Mouse (Mus musculus) liver, embryonic 14.5 days (tissue): ENCODE data around the gene Ccpg1os. TPM values are rescaled to one million over a fixed set of nuclear protein-coding genes. Genes with fewer than 3 reads are reported as not detected.

Source experiments
- ATAC-seq: fragments of 200-750 bp; cut with Nextera tagmentation; 2 replicates; pipeline ENCODE4 v1.8.0; 2017; ENCODE audit warnings: moderate number of reproducible peaks, mild to moderate bottlenecking, moderate library complexity; ENCODE audit not compliant: insufficient read depth
- DNase-seq, 3 experiments: peaks; one replicate each; pipeline ENCODE4 v3.0.0-alpha.2; 2012 to 2013; ENCODE audit warnings: low read depth in 3 of 3, low spot score in 3 of 3
- H3K27ac ChIP-seq: fragments of 300-500 bp; sonication (generic); 2 replicates; pipeline ENCODE4 v1.5.1; 2014; ENCODE audit warnings: moderate library complexity, mild to moderate bottlenecking, control low read depth, inconsistent platforms
- H3K27me3 ChIP-seq: fragments of 300-500 bp; sonication (generic); 2 replicates; pipeline ENCODE4 v1.6.1; 2014; ENCODE audit warnings: mild to moderate bottlenecking, low read length, moderate library complexity; ENCODE audit not compliant: control insufficient read depth, insufficient read depth
- H3K36me3 ChIP-seq: fragments of 300-500 bp; sonication (generic); replicated peaks from 2 replicates; pipeline ENCODE4 v1.6.1; 2014; ENCODE audit warnings: low read depth; ENCODE audit not compliant: control insufficient read depth, insufficient read depth
- H3K4me1 ChIP-seq, 2 experiments: fragments of 200-500 bp in 1 of 2; fragments of 300-500 bp in 1 of 2; sonication (generic) in 1 of 2; replicated peaks; 2 replicates each; pipeline ENCODE4 v1.6.1; 2012 to 2014; ENCODE audit warnings: antibody characterized with exemption in 1 of 2, inconsistent platforms in 1 of 2, low read length in 1 of 2; ENCODE audit not compliant: control insufficient read depth in 2 of 2, insufficient read depth in 2 of 2
- H3K4me2 ChIP-seq: fragments of 300-500 bp; sonication (generic); 2 replicates; pipeline ENCODE4 v1.6.1; 2014; ENCODE audit warnings: low read depth, mild to moderate bottlenecking, control low read depth, moderate library complexity
- H3K4me3 ChIP-seq, 2 experiments: fragments of 200-500 bp in 1 of 2; fragments of 300-500 bp in 1 of 2; sonication (generic) in 1 of 2; 2 replicates each; pipeline ENCODE4 v1.5.1; 2012 to 2014; ENCODE audit warnings: low read depth in 2 of 2, low read length in 2 of 2, mild to moderate bottlenecking in 2 of 2, control low read depth in 1 of 2, inconsistent platforms in 1 of 2, moderate library complexity in 1 of 2; ENCODE audit not compliant: insufficient read depth in 1 of 2
- H3K9ac ChIP-seq: fragments of 300-500 bp; sonication (generic); replicated peaks from 2 replicates; pipeline ENCODE4 v1.6.1; 2014; ENCODE audit warnings: mild to moderate bottlenecking, control low read depth, moderate library complexity
- H3K9me3 ChIP-seq: fragments of 300-500 bp; sonication (generic); 2 replicates; pipeline ENCODE4 v1.6.1; 2016; ENCODE audit warnings: low read length, mixed read lengths; ENCODE audit not compliant: control insufficient read depth
- CTCF ChIP-seq: IDR thresholded peaks from 2 replicates; pipeline ENCODE4 v1.5.1; 2016; ENCODE audit warnings: antibody characterized with exemption, low read depth, control low read depth
- EP300 ChIP-seq: IDR thresholded peaks from 2 replicates; pipeline ENCODE4 v1.6.1; 2016; ENCODE audit warnings: antibody characterized with exemption, low read depth
- WGBS: fragments of 180-500 bp; shearing (Covaris S2); extraction: QIAGEN DNeasy Blood & Tissue Kit; methylation state at CpG from one replicate; pipeline ENCODE4 v1.1.7; 2014; ENCODE audit not compliant: insufficient replicate concordance; 5-methylcytosine and 5-hydroxymethylcytosine counted together
- polyA plus RNA-seq, 2 experiments: library from polyadenylated mRNA; depleted of rRNA in 1 of 2; stranded (reverse) in 1 of 2; unstranded in 1 of 2; fragments of >200 nt; fragmentation: Nextera tagmentation in 1 of 2; extraction: Ambion mirVana in 1 of 2; gene quantifications; 2 replicates each; pipeline versions ENCODE4 v1.2.1 to v1.2.3; 2012 to 2014

Gene Ccpg1os
- polyA plus RNA-seq, 2 experiments: 2.0 to 3.0 TPM

DNA sequence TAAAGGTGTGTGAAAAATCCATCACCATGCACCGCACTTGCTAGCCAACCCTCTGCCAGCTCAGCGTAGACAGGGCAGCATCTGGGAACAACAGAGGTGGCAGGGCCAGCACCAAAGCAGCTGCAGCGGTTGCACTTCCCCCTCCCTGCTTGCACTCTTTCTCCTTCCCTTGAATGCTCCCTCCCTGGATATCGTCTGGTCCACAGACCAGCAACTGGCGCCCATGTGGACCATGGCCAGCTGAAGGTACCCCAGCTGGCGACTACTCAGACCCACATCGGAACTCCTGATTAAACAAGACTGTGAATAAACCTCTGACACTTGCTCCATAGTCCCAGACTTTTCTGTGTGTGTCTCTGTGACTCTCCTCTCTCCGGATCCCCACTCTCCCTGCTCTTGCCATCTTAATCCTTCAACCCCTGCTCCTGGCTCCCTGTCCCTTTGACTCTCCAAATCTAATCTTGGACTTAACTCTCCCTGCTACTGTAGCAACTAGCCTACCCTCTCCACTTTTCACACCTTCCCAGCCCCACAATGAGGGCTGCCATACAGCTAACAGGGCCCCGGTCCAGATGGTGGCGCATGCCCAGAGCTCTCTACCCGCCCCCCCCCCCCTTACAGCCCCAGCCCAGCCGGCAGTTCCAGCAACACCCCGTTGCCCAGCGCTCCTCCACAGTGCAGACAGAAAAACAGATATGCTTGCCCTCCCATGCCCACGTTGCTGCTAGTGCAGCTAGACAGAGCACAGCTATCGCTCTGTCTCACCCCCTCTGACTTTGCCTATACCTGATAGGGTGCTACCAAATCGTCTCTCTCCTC is 40.8 kb upstream of the Ccpg1os start:
- ATAC-seq (no peak), DNase-seq (no peak)
- H3K4me2 ChIP-seq: no peak overlapping the region
- 55% methylated on average over 16 of the region's 17 CpGs for WGBS
- H3K9me3 ChIP-seq: no peaks in the 10 kb centered on the region
- TF ChIP-seq CTCF (no peak), EP300 (no peak)
- no peaks in the 10 kb centered on the region for H3K4me1 ChIP-seq
- no peak overlapping the region for H3K9ac ChIP-seq
- H3K27me3 ChIP-seq: no peaks in the 10 kb centered on the region
- H3K27ac ChIP-seq: no peak overlapping the region
- H3K4me3 ChIP-seq: no peak overlapping the region
- H3K36me3 ChIP-seq: no peaks in the 10 kb centered on the region

DNA sequence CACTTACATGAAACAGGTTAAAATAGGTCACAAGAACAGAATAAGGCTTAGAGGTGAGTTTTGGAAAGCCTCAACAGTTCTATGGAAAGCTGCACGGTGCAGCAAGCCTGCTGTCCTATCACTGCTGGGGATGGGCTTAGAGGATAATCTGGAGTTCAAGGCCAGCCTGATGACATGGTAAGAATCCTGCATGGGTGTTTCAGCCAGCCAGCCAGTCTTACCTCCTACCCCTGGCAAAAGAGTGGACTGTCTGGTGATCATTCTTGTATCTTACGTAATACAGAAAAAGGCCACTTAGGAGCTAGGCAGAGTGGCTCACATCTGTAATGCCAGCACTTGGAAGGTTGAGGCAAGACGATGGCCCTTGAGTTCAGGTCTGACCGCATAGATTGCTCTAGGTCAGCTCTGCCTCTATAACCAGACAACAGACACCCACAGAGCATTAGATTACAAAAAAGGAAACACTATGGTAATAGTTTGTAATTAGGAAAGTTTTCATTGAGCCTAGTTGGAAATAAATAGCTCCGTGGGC is 35.5 kb upstream of the Ccpg1os start:
- no peak overlapping the region for H3K4me3 ChIP-seq
- TF ChIP-seq EP300: no peak
- no peak overlapping the region for H3K9ac ChIP-seq
- 85% methylated on average over 5 of the region's 5 CpGs for WGBS
- no peak overlapping the region for H3K4me2 ChIP-seq
- no peak for ATAC-seq
- no peak overlapping the region for H3K27ac ChIP-seq
- DNase-seq: no peak
- H3K36me3 ChIP-seq: no peaks in the 10 kb centered on the region; the same call in 1 of the 2 replicates
- H3K27me3 ChIP-seq: no peaks in the 10 kb centered on the region
- no peaks in the 10 kb centered on the region for H3K9me3 ChIP-seq
- H3K4me1 ChIP-seq: no peaks in the 10 kb centered on the region

DNA sequence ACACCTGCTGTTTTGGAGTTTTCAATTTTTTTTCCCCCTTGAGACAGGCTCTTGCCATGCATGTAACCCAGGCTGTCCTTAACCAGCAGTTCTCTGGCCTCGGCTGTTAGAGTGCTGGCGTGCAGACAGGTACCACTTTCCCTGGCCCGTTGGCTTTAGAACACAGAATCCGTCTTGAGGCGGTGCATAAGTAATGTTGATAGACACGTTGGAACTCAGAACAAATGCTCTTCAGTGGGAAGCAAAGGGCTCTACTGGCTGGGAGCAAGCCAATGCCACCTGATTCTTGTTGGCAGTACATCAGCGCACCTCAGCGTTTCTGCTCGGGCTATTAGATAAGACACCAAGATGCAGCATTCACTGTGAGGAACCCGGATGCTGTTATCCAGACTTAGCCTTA is 34.7 kb upstream of the Ccpg1os start:
- Histone ChIP-seq H3K27me3 (no peaks in the 10 kb centered on the region), H3K36me3 (no peaks in the 10 kb centered on the region; the same call in 1 of the 2 replicates), H3K27ac (no peak overlapping the region), H3K9me3 (no peaks in the 10 kb centered on the region), H3K4me3 (no peak overlapping the region), H3K4me1 (no peaks in the 10 kb centered on the region), H3K9ac (no peak overlapping the region), H3K4me2 (no peak overlapping the region)
- DNase-seq (no peak), ATAC-seq (no peak)
- TF ChIP-seq EP300 (no peak), CTCF (no peak)
- 81% methylated on average over 10 of the region's 10 CpGs for WGBS

DNA sequence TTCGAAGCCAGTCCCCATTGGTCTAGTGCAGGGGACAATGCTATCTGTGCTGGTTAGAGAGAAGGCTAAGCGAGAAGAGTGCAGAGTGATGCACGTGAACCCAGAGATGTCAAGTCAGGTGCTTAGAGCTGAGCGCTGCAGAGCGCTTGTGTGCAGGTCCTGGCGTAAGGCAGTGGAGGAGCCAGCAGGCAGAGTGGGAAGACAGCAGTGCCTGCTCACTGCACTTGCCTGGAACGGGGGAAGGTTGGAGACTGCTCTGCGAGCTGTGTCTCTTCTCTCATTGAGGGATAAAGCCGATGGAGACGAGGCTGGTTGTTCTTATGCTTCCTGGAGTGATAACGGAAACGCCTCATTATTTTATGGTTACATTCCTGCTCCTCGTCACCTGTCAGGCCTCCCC is 29.5 kb upstream of the Ccpg1os start:
- Histone ChIP-seq H3K27ac (no peak overlapping the region), H3K9me3 (no peaks in the 10 kb centered on the region), H3K4me1 (no peaks in the 10 kb centered on the region), H3K36me3 (no peaks in the 10 kb centered on the region; the same call in 1 of the 2 replicates), H3K4me2 (no peak overlapping the region), H3K4me3 (no peak overlapping the region), H3K9ac (no peak overlapping the region), H3K27me3 (no peaks in the 10 kb centered on the region)
- ATAC-seq (no peak), DNase-seq (no peak)
- TF ChIP-seq EP300 (no peak), CTCF (no peak)
- WGBS: 80% methylated on average over 13 of the region's 13 CpGs

DNA sequence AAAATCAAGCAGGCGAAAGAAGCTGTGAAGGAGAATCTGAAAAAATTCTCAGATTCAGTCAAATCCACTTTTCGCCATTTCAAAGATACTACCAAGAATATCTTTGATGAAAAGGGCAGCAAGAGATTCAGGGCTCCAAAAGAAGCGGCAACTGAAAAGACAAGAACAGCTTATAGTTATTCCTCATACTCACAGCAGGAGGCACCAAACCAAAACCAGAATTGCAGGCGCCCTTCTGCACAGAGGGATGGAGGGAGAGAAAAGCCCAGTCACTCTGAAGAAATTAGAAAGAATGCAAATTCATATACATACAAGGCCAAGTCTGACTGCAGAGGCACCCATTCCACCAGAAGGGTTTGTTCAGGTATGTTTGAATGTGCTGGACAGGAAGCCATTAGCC is 27.4 kb upstream of the Ccpg1os start:
- 74% methylated on average over 4 of the region's 4 CpGs for WGBS
- Histone ChIP-seq H3K36me3 (no peaks in the 10 kb centered on the region; the same call in 1 of the 2 replicates), H3K4me2 (no peak overlapping the region), H3K9me3 (no peaks in the 10 kb centered on the region), H3K4me1 (no peaks in the 10 kb centered on the region), H3K9ac (no peak overlapping the region), H3K4me3 (no peak overlapping the region), H3K27ac (no peak overlapping the region), H3K27me3 (no peaks in the 10 kb centered on the region)
- no peak for ATAC-seq
- DNase-seq: no peak
- TF ChIP-seq EP300: no peak
- TF ChIP-seq CTCF: no peak
